Mouse (Mus musculus) lung, embryonic 14.5 days (tissue): ENCODE measurements at regions not wholly inside any gene's neighbourhood (a gene's known extent, or its start where the extent isn't known, plus 50 kb on each side); places are given as distances from the start of the nearest gene placed in this dataset.
"Not testable (repeated sequence)": the region's sequence is repeated elsewhere in the genome, so short reads cannot be mapped to it uniquely, and the experiment has no call there.

Source experiments
- ATAC-seq: fragments of 200-750 bp; cut with Nextera tagmentation; 2 replicates; pipeline ENCODE4 v1.8.0; 2017; ENCODE audit warnings: mild to moderate bottlenecking, moderate TSS enrichment, moderate library complexity; ENCODE audit not compliant: insufficient read depth
- DNase-seq: peaks from one replicate; pipeline ENCODE4 v3.0.0-alpha.2; 2015
- H3K27ac ChIP-seq: fragments of 300-500 bp; sonication (generic); 2 replicates; pipeline ENCODE4 v1.5.1; 2014; ENCODE audit warnings: low read depth, mild to moderate bottlenecking, moderate library complexity
- H3K27me3 ChIP-seq: fragments of 300-500 bp; sonication (generic); 2 replicates; pipeline ENCODE4 v1.6.1; 2014; ENCODE audit warnings: low read length, control low read depth; ENCODE audit not compliant: insufficient read depth
- H3K36me3 ChIP-seq: fragments of 300-500 bp; sonication (generic); 2 replicates; pipeline ENCODE4 v1.6.1; 2014; ENCODE audit warnings: control low read depth; ENCODE audit not compliant: insufficient read depth
- H3K4me1 ChIP-seq: fragments of 300-500 bp; sonication (generic); 2 replicates; pipeline ENCODE4 v1.6.1; 2014; ENCODE audit warnings: antibody characterized with exemption, control low read depth; ENCODE audit not compliant: insufficient read depth
- H3K4me2 ChIP-seq: fragments of 300-500 bp; sonication (generic); 2 replicates; pipeline ENCODE4 v1.6.1; 2014; ENCODE audit warnings: mild to moderate bottlenecking
- H3K4me3 ChIP-seq: fragments of 300-500 bp; sonication (generic); 2 replicates; pipeline ENCODE4 v1.5.1; 2014; ENCODE audit warnings: low read depth, low read length
- H3K9ac ChIP-seq: fragments of 300-500 bp; sonication (generic); 2 replicates; pipeline ENCODE4 v1.6.1; 2014
- H3K9me3 ChIP-seq: fragments of 300-500 bp; sonication (generic); 2 replicates; pipeline ENCODE4 v1.6.1; 2016; ENCODE audit warnings: low read depth, low read length, control low read depth
- WGBS: fragments of 180-500 bp; shearing (Covaris S2); extraction: QIAGEN DNeasy Blood & Tissue Kit; methylation state at CpG from one replicate; pipeline ENCODE4 v1.1.7; 2014; 5-methylcytosine and 5-hydroxymethylcytosine counted together

DNA sequence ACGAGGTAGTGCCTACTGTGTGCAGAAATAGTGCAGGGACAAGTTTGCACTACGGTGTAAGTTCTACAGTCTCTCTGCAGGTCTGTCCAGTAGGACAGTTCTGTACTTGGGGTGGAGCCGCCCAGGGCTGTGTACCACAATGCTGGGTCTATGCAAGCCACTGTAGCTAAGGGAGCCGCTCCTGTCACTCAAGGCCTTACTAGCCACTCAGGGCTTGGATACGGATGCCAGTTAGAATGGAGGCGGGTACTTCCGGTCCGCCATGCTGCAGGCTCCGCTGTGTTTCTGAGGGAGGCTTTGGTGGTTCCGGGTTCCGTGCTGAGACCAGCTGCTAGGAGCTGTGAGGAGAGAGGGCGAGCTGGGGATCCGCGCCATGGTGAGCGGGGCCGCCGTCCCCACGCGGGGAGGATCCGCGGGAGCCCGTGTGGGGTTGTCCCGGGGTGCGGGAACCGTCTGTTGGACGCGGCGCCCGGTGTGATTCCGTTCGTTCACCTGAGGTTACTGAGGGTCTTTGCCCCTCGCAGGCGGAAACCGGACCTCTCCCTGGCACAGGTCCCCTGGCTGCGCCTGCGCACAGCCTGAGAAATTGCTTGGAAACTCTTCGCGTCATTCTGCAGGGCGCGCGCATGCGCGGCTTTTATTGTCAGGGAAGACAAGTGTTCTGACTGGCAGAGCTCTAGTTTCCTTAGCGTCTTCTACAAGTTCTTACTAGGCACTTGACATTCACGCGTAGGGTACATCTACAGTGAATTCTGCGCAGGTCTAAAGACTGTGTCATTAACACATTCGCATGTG lies 51.0 kb upstream of the Zfp873 start:
- H3K9me3 ChIP-seq, H3K36me3 ChIP-seq, H3K9ac ChIP-seq, H3K27me3 ChIP-seq, H3K4me1 ChIP-seq, H3K27ac ChIP-seq: not testable (repeated sequence)
- H3K4me2 ChIP-seq: peak overlapping the region; percentile 48
- ATAC-seq (peak; percentile 100), DNase-seq (peak; percentile 90)
- peak overlapping the region; percentile 29 for H3K4me3 ChIP-seq
- WGBS: 2% methylated on average over 12 of the region's 48 CpGs
